Mouse (Mus musculus): ENCODE measurements at regions not wholly inside any gene's neighbourhood (a gene's known extent, or its start where the extent isn't known, plus 50 kb on each side); places are given as distances from the start of the nearest gene placed in this dataset.

DNA sequence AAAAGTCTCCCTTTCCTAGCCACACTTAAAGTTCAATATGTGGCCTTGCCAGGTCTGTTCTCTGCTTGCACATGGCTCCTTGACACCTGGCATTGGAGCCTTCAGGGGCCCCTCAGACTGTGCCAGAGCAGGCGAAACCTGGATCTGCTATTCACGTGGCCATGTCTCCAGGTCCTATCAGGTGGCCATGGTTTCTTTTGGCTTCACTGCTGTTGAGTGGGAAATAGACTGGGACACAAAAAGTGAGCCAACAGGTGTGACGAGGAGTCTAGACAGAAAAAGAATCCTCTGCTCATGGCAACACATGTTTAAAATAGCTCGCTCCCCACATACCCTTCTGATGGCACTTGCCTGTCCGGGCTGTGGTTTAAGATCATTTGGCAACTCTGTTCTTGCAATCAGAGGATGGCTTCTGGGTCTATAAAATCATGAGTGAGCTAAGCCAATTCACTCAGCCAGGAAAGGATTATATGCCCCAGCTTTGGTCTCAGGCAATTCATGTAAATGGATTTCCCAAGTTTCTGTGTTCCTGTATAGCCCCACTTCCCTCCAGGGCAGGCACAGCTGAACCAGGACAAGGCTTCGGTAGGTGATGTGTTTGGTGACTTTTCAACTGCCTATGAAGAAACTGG, 309.0 kb upstream of the Slc30a5 start:
- Histone ChIP-seq H3K4me2 (ENCODE audit: low read length) (no peak overlapping the region), H3K9me3 (ENCODE audit: control insufficient read depth, low read length) (no peaks in the 10 kb centered on the region), H3K27me3 (replicated peaks; ENCODE audit: control insufficient read depth, insufficient read depth, low read length) (no peaks in the 10 kb centered on the region), H3K9ac (ENCODE audit: low read length) (no peak overlapping the region), H3K4me3 (ENCODE audit: low read depth, low read length) (no peak overlapping the region), H3K4me1 (replicated peaks; ENCODE audit: control insufficient read depth, insufficient read depth, low read length) (no peaks in the 10 kb centered on the region), H3K27ac (ENCODE audit: low read depth) (no peak overlapping the region), H3K36me3 (ENCODE audit: control insufficient read depth, insufficient read depth, low read length) (no peaks in the 10 kb centered on the region)
- ATAC-seq (replicated peaks; ENCODE audit: low FRiP score, low TSS enrichment, low read depth) (no peak), DNase-seq (ENCODE audit: low spot score) (no peak)
- 85% methylated on average over 6 of the region's 6 CpGs for WGBS

GRCm38 (mm10) chr13:101129466-101129865, 296.2 kb upstream of the Slc30a5 start:
- Histone ChIP-seq H3K4me1 (replicated peaks; ENCODE audit: control insufficient read depth, insufficient read depth, low read length) (no peaks in the 10 kb centered on the region), H3K4me2 (ENCODE audit: low read length) (no peak overlapping the region), H3K9ac (ENCODE audit: low read length) (no peak overlapping the region), H3K27me3 (replicated peaks; ENCODE audit: control insufficient read depth, insufficient read depth, low read length) (no peaks in the 10 kb centered on the region), H3K9me3 (ENCODE audit: control insufficient read depth, low read length) (no peaks in the 10 kb centered on the region), H3K36me3 (ENCODE audit: control insufficient read depth, insufficient read depth, low read length) (no peaks in the 10 kb centered on the region), H3K27ac (ENCODE audit: low read depth) (no peak overlapping the region), H3K4me3 (ENCODE audit: low read depth, low read length) (no peak overlapping the region)
- WGBS: 87% methylated on average over 3 of the region's 3 CpGs
- DNase-seq (ENCODE audit: low spot score): no peak
- no peak for ATAC-seq (replicated peaks; ENCODE audit: low FRiP score, low TSS enrichment, low read depth)

DNA sequence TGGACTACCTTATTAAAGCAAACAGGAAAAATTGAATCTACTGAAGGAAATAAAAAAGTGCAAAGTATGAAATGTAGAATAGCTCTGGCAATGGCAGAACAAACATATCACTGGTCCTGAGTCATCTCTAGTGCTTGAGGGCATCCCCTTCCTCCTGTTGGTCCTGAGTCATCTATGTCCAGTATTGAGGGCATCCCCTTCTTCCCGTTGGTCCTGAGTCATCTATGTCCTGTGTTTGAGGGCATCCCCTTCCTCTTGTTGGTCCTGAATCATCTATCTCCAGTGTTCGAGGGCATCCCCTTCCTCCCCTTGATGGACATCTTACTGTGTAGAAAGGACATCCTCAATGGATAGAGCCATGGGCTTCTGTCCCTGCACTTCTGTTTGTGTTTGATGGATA, 294.6 kb upstream of the Slc30a5 start:
- WGBS: 79% methylated on average over 2 of the region's 2 CpGs
- Histone ChIP-seq H3K27ac (ENCODE audit: low read depth) (no peak overlapping the region), H3K4me2 (ENCODE audit: low read length) (no peak overlapping the region), H3K27me3 (replicated peaks; ENCODE audit: control insufficient read depth, insufficient read depth, low read length) (no peaks in the 10 kb centered on the region), H3K9me3 (ENCODE audit: control insufficient read depth, low read length) (no peaks in the 10 kb centered on the region), H3K4me3 (ENCODE audit: low read depth, low read length) (no peak overlapping the region), H3K4me1 (replicated peaks; ENCODE audit: control insufficient read depth, insufficient read depth, low read length) (no peaks in the 10 kb centered on the region), H3K36me3 (ENCODE audit: control insufficient read depth, insufficient read depth, low read length) (no peaks in the 10 kb centered on the region), H3K9ac (ENCODE audit: low read length) (no peak overlapping the region)
- ATAC-seq (replicated peaks; ENCODE audit: low FRiP score, low TSS enrichment, low read depth) (no peak), DNase-seq (ENCODE audit: low spot score) (no peak)

- H3K4me3 ChIP-seq (ENCODE audit: low read depth, low read length): no peak overlapping the region
- WGBS: 86% methylated on average over 3 of the region's 3 CpGs
- H3K27ac ChIP-seq (ENCODE audit: low read depth): no peak overlapping the region
- ATAC-seq (replicated peaks; ENCODE audit: low FRiP score, low TSS enrichment, low read depth) (no peak), DNase-seq (ENCODE audit: low spot score) (no peak)
- H3K9ac ChIP-seq (ENCODE audit: low read length): no peak overlapping the region
- H3K9me3 ChIP-seq (ENCODE audit: control insufficient read depth, low read length): no peaks in the 10 kb centered on the region
- no peaks in the 10 kb centered on the region for H3K36me3 ChIP-seq (ENCODE audit: control insufficient read depth, insufficient read depth, low read length)
- H3K4me2 ChIP-seq (ENCODE audit: low read length): no peak overlapping the region
- H3K27me3 ChIP-seq (replicated peaks; ENCODE audit: control insufficient read depth, insufficient read depth, low read length): no peaks in the 10 kb centered on the region
- no peaks in the 10 kb centered on the region for H3K4me1 ChIP-seq (replicated peaks; ENCODE audit: control insufficient read depth, insufficient read depth, low read length)
Measured at GRCm38 (mm10) chr13:101127262-101127661, 294.0 kb upstream of the Slc30a5 start.

DNA sequence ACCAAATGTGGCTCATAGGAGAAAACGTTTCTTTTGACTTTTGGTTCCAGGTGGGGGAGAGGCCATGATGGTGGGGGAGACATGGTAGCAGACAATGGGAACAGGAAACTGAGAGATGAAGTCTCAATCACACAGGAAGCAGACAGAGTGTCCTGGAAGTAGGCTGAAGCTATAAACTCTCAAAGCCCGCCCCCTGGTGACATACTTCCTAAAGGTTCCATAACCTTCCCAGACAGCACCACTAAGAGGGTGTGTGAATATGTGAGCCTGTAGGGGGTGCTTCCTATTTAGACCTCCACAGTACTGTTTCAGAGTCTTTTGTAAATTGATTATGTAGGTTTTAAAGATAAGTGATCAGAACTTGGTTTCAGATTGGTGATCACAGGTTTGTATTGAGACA, 284.1 kb upstream of the Slc30a5 start:
- Histone ChIP-seq H3K27me3 (replicated peaks; ENCODE audit: control insufficient read depth, insufficient read depth, low read length) (no peaks in the 10 kb centered on the region), H3K36me3 (ENCODE audit: control insufficient read depth, insufficient read depth, low read length) (no peaks in the 10 kb centered on the region), H3K27ac (ENCODE audit: low read depth) (no peak overlapping the region), H3K9me3 (ENCODE audit: control insufficient read depth, low read length) (no peaks in the 10 kb centered on the region), H3K4me3 (ENCODE audit: low read depth, low read length) (no peak overlapping the region), H3K4me2 (ENCODE audit: low read length) (no peak overlapping the region), H3K9ac (ENCODE audit: low read length) (no peak overlapping the region), H3K4me1 (replicated peaks; ENCODE audit: control insufficient read depth, insufficient read depth, low read length) (no peaks in the 10 kb centered on the region)
- 84% methylated on average over 2 of the region's 2 CpGs for WGBS
- ATAC-seq (replicated peaks; ENCODE audit: low FRiP score, low TSS enrichment, low read depth): no peak
- no peak for DNase-seq (ENCODE audit: low spot score)

GRCm38 (mm10) chr13:101115296-101115695, 282.1 kb upstream of the Slc30a5 start:
- Histone ChIP-seq H3K4me2 (ENCODE audit: low read length) (no peak overlapping the region), H3K4me1 (replicated peaks; ENCODE audit: control insufficient read depth, insufficient read depth, low read length) (no peaks in the 10 kb centered on the region), H3K36me3 (ENCODE audit: control insufficient read depth, insufficient read depth, low read length) (no peaks in the 10 kb centered on the region), H3K9me3 (ENCODE audit: control insufficient read depth, low read length) (no peaks in the 10 kb centered on the region), H3K4me3 (ENCODE audit: low read depth, low read length) (no peak overlapping the region), H3K27ac (ENCODE audit: low read depth) (no peak overlapping the region), H3K9ac (ENCODE audit: low read length) (no peak overlapping the region), H3K27me3 (replicated peaks; ENCODE audit: control insufficient read depth, insufficient read depth, low read length) (no peaks in the 10 kb centered on the region)
- ATAC-seq (replicated peaks; ENCODE audit: low FRiP score, low TSS enrichment, low read depth): no peak
- 57% methylated on average over 5 of the region's 5 CpGs for WGBS
- no peak for DNase-seq (ENCODE audit: low spot score)

DNA sequence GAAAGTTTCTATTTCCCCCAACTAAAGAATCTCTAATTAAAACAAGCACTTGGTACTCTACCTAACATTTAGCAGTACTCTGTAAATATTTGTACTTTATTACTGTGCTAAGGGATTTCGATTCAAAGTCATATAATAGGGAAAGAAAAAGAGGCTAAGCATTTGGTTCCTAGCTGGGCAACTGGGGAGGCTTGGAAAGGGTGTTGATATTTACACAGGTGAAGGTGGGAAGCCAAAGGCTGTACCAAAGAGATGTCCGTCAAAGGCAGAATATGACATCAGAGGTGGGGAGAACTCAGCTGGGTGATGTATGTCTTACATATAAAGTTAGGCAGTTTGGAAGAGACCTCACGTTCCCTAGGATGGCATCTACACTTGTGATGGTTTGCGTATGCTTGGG, 278.9 kb upstream of the Slc30a5 start:
- no peak overlapping the region for H3K27ac ChIP-seq (ENCODE audit: low read depth)

GRCm38 (mm10) chr13:101111773-101112172, 278.5 kb upstream of the Slc30a5 start:
- Histone ChIP-seq H3K4me1 (replicated peaks; ENCODE audit: control insufficient read depth, insufficient read depth, low read length) (no peaks in the 10 kb centered on the region), H3K27ac (ENCODE audit: low read depth) (no peak overlapping the region), H3K27me3 (replicated peaks; ENCODE audit: control insufficient read depth, insufficient read depth, low read length) (no peaks in the 10 kb centered on the region), H3K4me3 (ENCODE audit: low read depth, low read length) (no peak overlapping the region), H3K4me2 (ENCODE audit: low read length) (no peak overlapping the region), H3K9me3 (ENCODE audit: control insufficient read depth, low read length) (no peaks in the 10 kb centered on the region), H3K36me3 (ENCODE audit: control insufficient read depth, insufficient read depth, low read length) (no peaks in the 10 kb centered on the region), H3K9ac (ENCODE audit: low read length) (no peak overlapping the region)
- 78% methylated on average over 2 of the region's 2 CpGs for WGBS
- no peak for DNase-seq (ENCODE audit: low spot score)
- ATAC-seq (replicated peaks; ENCODE audit: low FRiP score, low TSS enrichment, low read depth): no peak

More for the DNA sequence above, 278.9 kb upstream of the Slc30a5 start:
- Histone ChIP-seq H3K9ac (ENCODE audit: low read length) (no peak overlapping the region), H3K4me3 (ENCODE audit: low read depth, low read length) (no peak overlapping the region), H3K9me3 (ENCODE audit: control insufficient read depth, low read length) (no peaks in the 10 kb centered on the region), H3K27me3 (replicated peaks; ENCODE audit: control insufficient read depth, insufficient read depth, low read length) (no peaks in the 10 kb centered on the region), H3K4me1 (replicated peaks; ENCODE audit: control insufficient read depth, insufficient read depth, low read length) (no peaks in the 10 kb centered on the region), H3K4me2 (ENCODE audit: low read length) (no peak overlapping the region), H3K36me3 (ENCODE audit: control insufficient read depth, insufficient read depth, low read length) (no peaks in the 10 kb centered on the region)
- ATAC-seq (replicated peaks; ENCODE audit: low FRiP score, low TSS enrichment, low read depth) (no peak), DNase-seq (ENCODE audit: low spot score) (no peak)
- 70% methylated on average over 4 of the region's 4 CpGs for WGBS

GRCm38 (mm10) chr13:101100621-101101020, 267.4 kb upstream of the Slc30a5 start:
- Histone ChIP-seq H3K27ac (ENCODE audit: low read depth) (no peak overlapping the region), H3K4me3 (ENCODE audit: low read depth, low read length) (no peak overlapping the region), H3K4me2 (ENCODE audit: low read length) (no peak overlapping the region), H3K36me3 (ENCODE audit: control insufficient read depth, insufficient read depth, low read length) (no peaks in the 10 kb centered on the region), H3K9me3 (ENCODE audit: control insufficient read depth, low read length) (no peaks in the 10 kb centered on the region), H3K27me3 (replicated peaks; ENCODE audit: control insufficient read depth, insufficient read depth, low read length) (no peaks in the 10 kb centered on the region), H3K4me1 (replicated peaks; ENCODE audit: control insufficient read depth, insufficient read depth, low read length) (no peaks in the 10 kb centered on the region), H3K9ac (ENCODE audit: low read length) (no peak overlapping the region)
- ATAC-seq (replicated peaks; ENCODE audit: low FRiP score, low TSS enrichment, low read depth): no peak
- 55% methylated on average over 3 of the region's 3 CpGs for WGBS
- DNase-seq (ENCODE audit: low spot score): no peak

Data from intestine, embryonic 14.5 days (tissue).